Mouse (Mus musculus): ENCODE data around the gene Klhl12. TPM values are rescaled to one million over a fixed set of nuclear protein-coding genes. Genes with fewer than 3 reads are reported as not detected.

The Klhl12 gene
- polyA plus RNA-seq, 1 experiment from 2014 or later, result 17.4 TPM

DNA sequence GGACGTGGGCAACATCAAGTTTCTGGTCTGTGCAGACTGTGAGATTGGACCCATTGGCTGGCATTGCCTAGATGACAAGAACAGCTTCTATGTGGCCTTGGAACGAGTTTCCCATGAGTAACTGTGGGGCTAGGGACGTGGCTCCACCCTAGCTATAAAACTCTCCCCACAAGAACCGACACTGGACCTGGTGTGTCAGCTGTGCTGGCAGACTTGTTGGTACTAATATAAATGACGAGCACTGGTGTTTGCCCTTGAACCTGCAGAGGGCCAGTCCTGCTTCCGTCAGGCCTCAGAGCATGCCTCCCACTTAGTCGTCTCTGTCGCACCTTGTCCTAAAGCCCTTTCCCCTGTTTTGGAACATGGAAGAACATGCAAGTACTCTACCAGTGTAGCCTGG is 50.9 kb downstream of the Klhl12 start:
- H3K4me2 ChIP-seq (ENCODE audit: low read length), result no peak overlapping the region
- ATAC-seq (ENCODE audit: insufficient number of reproducible peaks, insufficient read depth, low FRiP score, low read depth), result no peak
- no peaks in the 10 kb centered on the region for H3K27me3 ChIP-seq (ENCODE audit: control insufficient read depth, insufficient read depth, low read length)
- H3K4me1 ChIP-seq (ENCODE audit: control insufficient read depth in 2 of 2, insufficient read depth in 2 of 2, low read length in 2 of 2), result no peaks in the 10 kb centered on the region
- no peak overlapping the region for H3K9ac ChIP-seq (ENCODE audit: low read length)
- no peaks in the 10 kb centered on the region for H3K9me3 ChIP-seq (ENCODE audit: control insufficient read depth, low read length)
- H3K4me3 ChIP-seq (ENCODE audit: control insufficient read depth in 1 of 2, insufficient read depth in 1 of 2, low read depth in 1 of 2, low read length in 2 of 2), result no peak overlapping the region
- H3K27ac ChIP-seq (replicated peaks in 1 of 2; ENCODE audit: control insufficient read depth in 1 of 2, insufficient read depth in 1 of 2, low read depth in 2 of 2, low read length in 2 of 2), result no peak overlapping the region
- H3K36me3 ChIP-seq (ENCODE audit: control insufficient read depth, insufficient read depth, low read length), result peaks cover 46% of the 10 kb centered on the region
- WGBS, result 90% methylated on average over 8 of the region's 8 CpGs

DNA sequence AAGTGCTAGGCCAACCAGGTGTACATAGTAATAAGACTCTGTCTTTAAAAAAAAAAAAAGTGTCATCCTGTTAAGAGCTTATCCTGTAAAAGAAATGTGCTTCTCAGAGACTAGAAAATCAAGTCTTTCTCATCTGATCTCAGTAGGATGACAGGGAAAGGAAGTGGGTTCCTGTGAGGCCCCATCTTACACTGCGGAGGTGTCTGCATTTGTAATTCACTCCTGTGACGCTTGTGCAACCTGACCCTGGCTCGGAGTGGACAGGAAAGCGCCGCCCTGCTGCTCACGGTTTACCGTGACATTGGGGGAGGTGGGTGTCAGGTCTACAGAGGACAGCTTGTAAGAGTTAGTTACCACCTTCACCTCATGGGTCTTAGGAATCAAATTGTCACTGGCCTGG is 54.7 kb downstream of the Klhl12 start:
- H3K27me3 ChIP-seq (ENCODE audit: control insufficient read depth, insufficient read depth, low read length), result peaks cover 15% of the 10 kb centered on the region
- no peak for ATAC-seq (ENCODE audit: insufficient number of reproducible peaks, insufficient read depth, low FRiP score, low read depth)
- WGBS, result 46% methylated on average over 7 of the region's 7 CpGs
- H3K27ac ChIP-seq (replicated peaks in 1 of 2; ENCODE audit: control insufficient read depth in 1 of 2, insufficient read depth in 1 of 2, low read depth in 2 of 2, low read length in 2 of 2), result no peak overlapping the region
- H3K9ac ChIP-seq (ENCODE audit: low read length), result no peak overlapping the region
- H3K9me3 ChIP-seq (ENCODE audit: control insufficient read depth, low read length), result no peaks in the 10 kb centered on the region
- H3K4me2 ChIP-seq (ENCODE audit: low read length), result no peak overlapping the region
- peaks cover 39% of the 10 kb centered on the region for H3K36me3 ChIP-seq (ENCODE audit: control insufficient read depth, insufficient read depth, low read length)
- peaks cover 0 to 9% of the 10 kb centered on the region in 2 experiments; a peak in 1 of 4 replicates for H3K4me1 ChIP-seq (ENCODE audit: control insufficient read depth in 2 of 2, insufficient read depth in 2 of 2, low read length in 2 of 2)
- H3K4me3 ChIP-seq (ENCODE audit: control insufficient read depth in 1 of 2, insufficient read depth in 1 of 2, low read depth in 1 of 2, low read length in 2 of 2), result no peak overlapping the region

DNA sequence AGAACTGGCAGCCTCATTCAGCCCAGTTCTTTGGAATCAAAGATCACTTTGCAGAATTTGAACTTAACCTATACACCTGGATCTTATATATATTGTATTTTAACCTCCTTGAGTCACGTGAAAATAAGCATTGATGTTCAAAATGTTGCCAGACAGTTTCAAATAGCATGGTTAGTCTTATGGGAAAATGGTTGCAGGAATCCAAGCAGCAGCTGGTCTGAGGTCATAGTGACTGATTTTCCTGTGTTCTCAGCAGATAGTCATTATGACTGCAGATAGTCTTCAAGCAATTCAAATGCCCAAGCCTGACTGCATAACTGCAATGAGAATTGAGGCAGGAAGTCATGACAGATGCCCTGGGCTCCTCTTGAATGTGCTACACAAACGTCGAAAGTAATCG is 56.9 kb downstream of the Klhl12 start:
- no peak overlapping the region for H3K9ac ChIP-seq (ENCODE audit: low read length)
- no peak for ATAC-seq (ENCODE audit: insufficient number of reproducible peaks, insufficient read depth, low FRiP score, low read depth)
- no peaks in the 10 kb centered on the region for H3K9me3 ChIP-seq (ENCODE audit: control insufficient read depth, low read length)
- no peak overlapping the region for H3K4me2 ChIP-seq (ENCODE audit: low read length)
- 66% methylated on average over 4 of the region's 4 CpGs for WGBS
- peaks cover 20% of the 10 kb centered on the region for H3K36me3 ChIP-seq (ENCODE audit: control insufficient read depth, insufficient read depth, low read length)
- peaks cover 15% of the 10 kb centered on the region for H3K27me3 ChIP-seq (ENCODE audit: control insufficient read depth, insufficient read depth, low read length)
- no peak overlapping the region for H3K4me3 ChIP-seq (ENCODE audit: control insufficient read depth in 1 of 2, insufficient read depth in 1 of 2, low read depth in 1 of 2, low read length in 2 of 2)
- H3K27ac ChIP-seq (replicated peaks in 1 of 2; ENCODE audit: control insufficient read depth in 1 of 2, insufficient read depth in 1 of 2, low read depth in 2 of 2, low read length in 2 of 2), result no peak overlapping the region
- peaks cover 7 to 17% of the 10 kb centered on the region in 2 experiments; a peak in 3 of 4 replicates for H3K4me1 ChIP-seq (ENCODE audit: control insufficient read depth in 2 of 2, insufficient read depth in 2 of 2, low read length in 2 of 2)

DNA sequence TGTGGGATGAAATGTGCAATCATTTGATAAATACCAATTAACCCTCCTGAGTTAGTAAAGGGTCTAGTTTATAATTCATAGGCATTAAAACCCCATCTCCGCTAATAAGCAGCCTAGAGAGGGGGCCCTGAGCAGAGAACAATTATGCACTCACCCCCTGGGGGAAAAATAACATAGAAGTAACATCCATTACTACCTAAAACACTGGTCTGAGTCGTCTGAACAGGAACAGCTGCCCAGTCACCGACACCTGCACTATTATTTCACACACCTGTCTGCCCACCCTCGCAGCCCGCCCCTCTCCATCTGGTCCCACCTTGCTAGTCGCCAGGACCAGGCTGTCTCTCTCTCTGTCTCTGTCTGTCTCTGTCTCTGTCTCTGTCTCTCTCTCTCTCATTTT is 57.3 kb downstream of the Klhl12 start:
- Histone ChIP-seq H3K27me3 (ENCODE audit: control insufficient read depth, insufficient read depth, low read length) (peaks cover 15% of the 10 kb centered on the region), H3K36me3 (ENCODE audit: control insufficient read depth, insufficient read depth, low read length) (peaks cover 16% of the 10 kb centered on the region), H3K9me3 (ENCODE audit: control insufficient read depth, low read length) (no peaks in the 10 kb centered on the region), H3K27ac (replicated peaks in 1 of 2; ENCODE audit: control insufficient read depth in 1 of 2, insufficient read depth in 1 of 2, low read depth in 2 of 2, low read length in 2 of 2) (no peak overlapping the region), H3K9ac (ENCODE audit: low read length) (no peak overlapping the region), H3K4me1 (ENCODE audit: control insufficient read depth in 2 of 2, insufficient read depth in 2 of 2, low read length in 2 of 2) (peaks cover 7 to 17% of the 10 kb centered on the region in 2 experiments; a peak in 3 of 4 replicates), H3K4me3 (ENCODE audit: control insufficient read depth in 1 of 2, insufficient read depth in 1 of 2, low read depth in 1 of 2, low read length in 2 of 2) (no peak overlapping the region), H3K4me2 (ENCODE audit: low read length) (peak overlapping the region; percentile 94)
- 62% methylated on average over 6 of the region's 6 CpGs for WGBS
- ATAC-seq (ENCODE audit: insufficient number of reproducible peaks, insufficient read depth, low FRiP score, low read depth), result no peak

DNA sequence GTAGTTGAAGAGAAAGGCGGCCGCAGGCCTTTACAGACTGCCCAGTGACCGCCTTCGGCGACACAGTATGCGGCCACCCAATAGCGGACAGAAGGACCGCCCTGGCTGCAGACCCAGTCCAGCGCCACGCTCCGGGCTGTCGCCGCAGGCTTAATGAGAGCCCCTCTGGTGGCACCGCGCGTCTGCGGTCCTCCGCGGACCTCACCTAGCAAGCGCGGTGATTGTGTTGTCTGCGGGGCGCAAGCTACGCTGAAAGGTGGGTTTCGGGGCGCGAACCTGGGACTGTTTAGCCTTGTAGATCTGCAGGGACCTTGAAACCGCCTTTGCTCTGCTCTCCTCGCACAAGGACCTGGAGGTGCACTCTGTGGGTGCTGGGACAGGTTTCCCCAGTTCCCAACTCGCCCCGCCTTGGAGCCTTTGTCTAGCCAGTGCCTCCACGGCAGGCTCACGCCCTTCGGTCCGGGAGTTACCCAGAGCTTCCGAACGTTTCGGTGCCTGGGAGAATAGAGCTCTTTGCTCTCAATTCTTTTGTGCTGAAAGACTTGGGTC is 58.1 kb downstream of the Klhl12 start:
- no peak for ATAC-seq (ENCODE audit: insufficient number of reproducible peaks, insufficient read depth, low FRiP score, low read depth)
- Histone ChIP-seq H3K9ac (ENCODE audit: low read length) (peak overlapping the region; percentile 73), H3K27me3 (ENCODE audit: control insufficient read depth, insufficient read depth, low read length) (peaks cover 15% of the 10 kb centered on the region), H3K27ac (replicated peaks in 1 of 2; ENCODE audit: control insufficient read depth in 1 of 2, insufficient read depth in 1 of 2, low read depth in 2 of 2, low read length in 2 of 2) (no peak overlapping the region), H3K4me3 (ENCODE audit: control insufficient read depth in 1 of 2, insufficient read depth in 1 of 2, low read depth in 1 of 2, low read length in 2 of 2) (peak overlapping the region; percentile 41 to 47), H3K4me1 (ENCODE audit: control insufficient read depth in 2 of 2, insufficient read depth in 2 of 2, low read length in 2 of 2) (peaks cover 7 to 17% of the 10 kb centered on the region in 2 experiments; a peak in 3 of 4 replicates), H3K9me3 (ENCODE audit: control insufficient read depth, low read length) (no peaks in the 10 kb centered on the region), H3K36me3 (ENCODE audit: control insufficient read depth, insufficient read depth, low read length) (peaks cover 8% of the 10 kb centered on the region), H3K4me2 (ENCODE audit: low read length) (peak overlapping the region; percentile 94)
- 2% methylated on average over 38 of the region's 38 CpGs for WGBS

DNA sequence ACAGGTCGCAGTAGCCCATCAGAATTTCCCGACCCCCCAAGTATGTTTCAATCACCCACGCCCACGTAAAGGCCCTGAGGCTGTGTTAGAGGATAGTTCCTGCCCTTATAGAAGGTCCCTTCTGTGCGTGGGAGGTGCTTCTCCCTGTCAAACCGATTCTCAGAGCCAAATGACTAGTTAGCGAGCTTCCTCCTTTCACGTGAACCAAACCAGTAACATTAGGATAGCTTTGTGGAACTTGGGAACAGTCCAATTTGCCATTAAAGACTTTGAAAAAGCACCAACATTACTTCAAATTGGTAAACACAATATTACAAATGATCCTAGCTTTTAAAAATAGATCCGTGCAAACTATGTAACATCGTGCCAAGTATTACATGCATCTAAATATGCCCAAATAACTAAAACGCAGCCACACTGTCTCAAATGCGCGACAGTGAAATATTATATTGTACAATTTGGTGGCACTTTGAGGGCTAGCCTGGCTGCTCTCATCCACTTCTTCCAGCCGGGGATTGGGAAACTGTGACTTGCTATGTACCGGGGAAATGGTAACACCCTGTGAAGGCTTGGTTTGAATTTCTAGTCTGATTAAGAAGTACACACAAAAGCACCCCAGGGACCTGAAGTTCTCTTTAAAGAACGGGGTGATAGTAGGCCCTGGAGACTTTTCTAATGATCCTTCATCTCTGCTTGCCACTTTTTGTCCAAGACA is 58.7 kb downstream of the Klhl12 start:
- 51% methylated on average over 16 of the region's 16 CpGs for WGBS
- peak overlapping the region; percentile 94 for H3K4me2 ChIP-seq (ENCODE audit: low read length)
- peak overlapping the region; percentile 41 to 47 for H3K4me3 ChIP-seq (ENCODE audit: control insufficient read depth in 1 of 2, insufficient read depth in 1 of 2, low read depth in 1 of 2, low read length in 2 of 2)
- peak overlapping the region; percentile 73 for H3K9ac ChIP-seq (ENCODE audit: low read length)
- ATAC-seq (ENCODE audit: insufficient number of reproducible peaks, insufficient read depth, low FRiP score, low read depth), result no peak
- no peaks in the 10 kb centered on the region for H3K9me3 ChIP-seq (ENCODE audit: control insufficient read depth, low read length)
- no peak overlapping the region for H3K27ac ChIP-seq (replicated peaks in 1 of 2; ENCODE audit: control insufficient read depth in 1 of 2, insufficient read depth in 1 of 2, low read depth in 2 of 2, low read length in 2 of 2)
- peaks cover 15% of the 10 kb centered on the region for H3K27me3 ChIP-seq (ENCODE audit: control insufficient read depth, insufficient read depth, low read length)
- peaks cover 7 to 17% of the 10 kb centered on the region in 2 experiments; a peak in 3 of 4 replicates for H3K4me1 ChIP-seq (ENCODE audit: control insufficient read depth in 2 of 2, insufficient read depth in 2 of 2, low read length in 2 of 2)
- H3K36me3 ChIP-seq (ENCODE audit: control insufficient read depth, insufficient read depth, low read length), result peaks cover 6% of the 10 kb centered on the region; the same call in 1 of the 2 replicates

DNA sequence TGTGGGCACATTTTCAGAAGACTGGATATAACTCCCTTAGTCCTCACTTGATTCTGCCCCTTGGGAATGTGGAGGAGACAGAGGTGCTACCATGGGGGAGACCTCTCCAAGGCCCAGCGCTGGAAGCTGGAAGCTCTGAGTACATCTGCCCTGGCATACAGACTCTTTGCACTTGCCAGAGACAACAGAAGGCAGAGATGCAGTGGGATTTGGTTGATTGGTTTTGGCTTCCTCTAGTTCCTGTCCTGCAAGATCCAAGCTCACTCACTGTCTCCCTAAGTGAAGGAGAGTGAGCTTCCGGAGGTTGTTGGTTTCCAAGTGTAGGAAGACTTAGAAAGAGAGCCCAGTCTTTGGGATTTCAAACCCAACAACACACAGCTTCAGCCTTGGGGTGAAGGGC is 60.6 kb downstream of the Klhl12 start:
- Histone ChIP-seq H3K4me1 (ENCODE audit: control insufficient read depth in 2 of 2, insufficient read depth in 2 of 2, low read length in 2 of 2) (peaks cover 7 to 17% of the 10 kb centered on the region in 2 experiments; a peak in 3 of 4 replicates), H3K9me3 (ENCODE audit: control insufficient read depth, low read length) (no peaks in the 10 kb centered on the region), H3K9ac (ENCODE audit: low read length) (no peak overlapping the region), H3K4me3 (ENCODE audit: control insufficient read depth in 1 of 2, insufficient read depth in 1 of 2, low read depth in 1 of 2, low read length in 2 of 2) (no peak overlapping the region), H3K27me3 (ENCODE audit: control insufficient read depth, insufficient read depth, low read length) (peaks cover 15% of the 10 kb centered on the region), H3K4me2 (ENCODE audit: low read length) (peak overlapping the region; percentile 12; the same call in 1 of the 2 replicates), H3K27ac (replicated peaks in 1 of 2; ENCODE audit: control insufficient read depth in 1 of 2, insufficient read depth in 1 of 2, low read depth in 2 of 2, low read length in 2 of 2) (peak overlapping the region; percentile 65 to 76), H3K36me3 (ENCODE audit: control insufficient read depth, insufficient read depth, low read length) (no peaks in the 10 kb centered on the region)
- 47% methylated on average over 2 of the region's 2 CpGs for WGBS
- ATAC-seq (ENCODE audit: insufficient number of reproducible peaks, insufficient read depth, low FRiP score, low read depth), result no peak

All from heart, embryonic 14.5 days (tissue).